Mouse (Mus musculus) T-helper 17 cell (primary cell): ENCODE results near the gene Osbpl6.
"Not testable (repeated sequence)": the region's sequence is repeated elsewhere in the genome, so short reads cannot be mapped to it uniquely, and the experiment has no call there.

Experiments
- in situ Hi-C, 2 experiments: fragments of 300-600 bp; cut with MboI, MseI; formaldehyde crosslinking; loops; 1 replicate in 1 of 2; 2 replicates in 1 of 2; pipeline ENCODE4 v1.15.1; 2025; ENCODE audit warnings: high pct_unique_total_duplicates in 2 of 2

The Osbpl6 gene

GRCm38 (mm10) chr2:76555852-76556558 lies 149.7 kb downstream of the Osbpl6 start:
- in situ Hi-C loops, result no loop called here

GRCm38 (mm10) chr2:76560146-76560545 lies 153.8 kb downstream of the Osbpl6 start:
- in situ Hi-C loops, result no loop called here

- in situ Hi-C loops, result no loop called here
Observed at GRCm38 (mm10) chr2:76563862-76564261, 157.6 kb downstream of the Osbpl6 start.

DNA sequence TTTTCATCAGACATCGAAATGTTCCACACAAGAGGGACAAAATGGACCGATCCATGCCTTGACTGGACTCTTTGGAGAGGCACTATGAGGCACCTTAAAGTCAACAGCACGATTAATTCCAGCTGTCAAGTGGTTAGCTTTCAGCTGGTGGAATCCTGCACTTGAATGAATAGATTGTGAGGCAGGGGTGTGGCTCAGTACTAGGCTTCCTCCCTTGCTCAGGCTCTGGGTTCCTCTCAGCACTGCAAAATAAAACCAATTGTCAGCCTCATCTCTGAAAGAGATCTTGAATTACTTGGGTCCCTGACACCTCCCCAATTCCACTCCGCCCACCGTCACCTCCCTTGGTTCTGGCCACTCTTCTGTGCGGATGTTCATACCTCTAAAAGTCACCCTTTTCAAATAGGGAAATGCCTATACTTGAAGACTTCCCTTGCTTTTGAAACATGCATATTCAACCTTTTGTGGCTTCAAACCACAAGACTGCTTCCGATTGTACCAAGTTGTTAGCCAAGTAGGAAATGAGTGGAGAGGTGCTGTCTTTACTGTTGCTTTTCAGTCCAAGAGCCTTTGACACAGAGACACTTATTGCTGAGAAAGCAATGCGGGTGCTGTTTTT lies 160.7 kb downstream of the Osbpl6 start:
- in situ Hi-C loops, result no loop called here

DNA sequence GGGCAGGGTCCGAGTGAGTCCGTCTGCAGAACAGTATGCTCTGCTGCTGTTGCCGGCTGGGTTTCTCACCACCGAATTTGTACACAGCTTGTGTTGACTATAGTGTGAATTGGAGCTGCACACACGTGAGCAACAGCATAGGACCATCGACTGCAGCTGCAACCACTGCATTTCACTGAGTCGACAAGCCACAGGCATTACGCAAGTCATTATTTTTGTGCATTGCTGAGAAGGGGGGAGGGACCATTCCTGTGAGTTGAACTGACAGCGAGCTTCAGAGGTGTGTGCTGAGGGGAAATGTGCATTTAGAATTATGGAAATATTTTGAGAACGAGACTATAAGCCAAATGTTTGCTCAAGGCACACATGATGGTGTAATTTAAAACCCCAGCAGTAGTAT lies 165.2 kb downstream of the Osbpl6 start:
- in situ Hi-C loops, result loop anchor here in 1 of 2 experiments (10.0 kb wide), 1 partner anchor 1673 kb away; no protein-coding TSS in a partner anchor

DNA sequence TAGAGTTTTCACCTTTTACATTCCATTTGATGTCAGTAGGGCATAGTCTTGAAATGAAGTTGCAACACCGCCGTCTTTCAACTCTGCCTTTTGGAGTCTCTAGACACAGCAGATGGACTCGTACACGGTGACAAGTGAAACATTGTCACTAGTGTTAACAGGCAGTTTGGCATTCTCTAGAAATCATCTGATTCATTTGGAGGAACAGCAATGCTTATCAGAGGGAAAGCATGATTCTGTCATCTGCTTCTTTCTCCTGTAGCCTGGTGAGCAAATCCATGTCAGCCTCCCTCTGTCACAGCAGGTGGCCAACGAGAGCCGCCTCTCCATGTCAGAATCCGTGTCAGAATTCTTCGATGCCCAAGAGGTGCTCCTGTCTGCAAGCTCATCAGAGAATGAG lies 172.6 kb downstream of the Osbpl6 start:
- in situ Hi-C loops, result loop anchor here in 1 of 2 experiments (10.0 kb wide), 1 partner anchor 1666 kb away; no protein-coding TSS in a partner anchor

DNA sequence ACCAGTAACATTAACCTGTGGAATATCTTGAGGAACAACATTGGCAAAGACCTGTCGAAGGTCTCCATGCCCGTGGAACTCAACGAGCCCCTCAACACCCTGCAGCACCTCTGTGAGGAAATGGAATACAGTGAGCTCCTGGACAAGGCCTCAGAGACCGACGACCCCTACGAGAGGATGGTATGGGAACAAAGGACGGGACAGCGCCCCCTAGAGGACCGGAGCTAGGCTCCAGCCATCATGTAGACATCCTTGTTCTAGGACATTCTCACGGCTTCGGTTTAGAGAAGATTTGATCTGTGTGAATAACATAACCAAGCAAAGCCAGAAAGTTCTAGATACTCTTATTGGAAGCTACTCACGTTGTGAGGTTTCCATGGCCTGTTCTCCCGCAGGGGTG lies 178.8 kb downstream of the Osbpl6 start:
- in situ Hi-C loops, result no loop called here

DNA sequence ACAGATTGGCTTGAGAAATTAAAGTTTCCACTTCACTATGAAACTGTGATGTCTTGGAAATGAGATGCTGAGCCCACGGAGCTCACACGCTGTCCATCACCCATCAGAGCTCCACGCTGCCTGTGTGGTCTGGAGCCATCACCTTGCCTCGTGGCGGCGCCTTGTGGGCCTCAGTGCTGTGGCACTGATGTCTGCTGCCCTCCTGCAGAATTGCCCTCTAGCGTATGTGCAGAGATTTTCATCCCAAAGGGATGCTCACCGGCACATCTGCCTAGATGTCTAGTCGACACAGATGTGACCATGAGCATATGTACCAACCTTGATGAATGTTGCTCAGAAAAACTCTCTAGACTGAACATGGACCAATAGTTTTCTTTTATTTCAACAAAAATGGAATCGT lies 180.6 kb downstream of the Osbpl6 start:
- in situ Hi-C loops, result no loop called here

DNA sequence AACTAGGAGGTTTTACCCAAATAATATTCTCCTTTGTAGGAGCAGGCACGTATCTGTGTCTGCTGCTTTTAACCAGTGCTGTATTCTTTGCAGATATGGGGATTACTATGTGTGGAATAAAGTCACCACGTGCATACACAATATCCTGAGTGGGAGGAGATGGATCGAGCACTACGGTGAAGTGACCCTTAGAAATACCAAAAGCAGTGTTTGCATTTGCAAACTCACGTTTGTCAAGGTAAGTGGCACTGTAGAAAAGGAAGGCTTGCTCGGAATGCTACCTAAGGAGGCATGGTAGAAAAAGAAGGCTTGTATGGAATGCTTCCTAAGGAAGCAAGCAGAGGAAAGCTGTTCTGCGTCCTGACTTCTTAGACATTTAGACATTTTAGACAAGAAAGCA lies 183.9 kb downstream of the Osbpl6 start:
- in situ Hi-C loops, result loop anchor here in 1 of 2 experiments (10.0 kb wide), 1 partner anchor 295 kb away; no protein-coding TSS in a partner anchor

- in situ Hi-C loops, result loop anchor here in 1 of 2 experiments (10.0 kb wide), 1 partner anchor 292 kb away; no protein-coding TSS in a partner anchor
Observed at GRCm38 (mm10) chr2:76592401-76592924, 186.2 kb downstream of the Osbpl6 start.

DNA sequence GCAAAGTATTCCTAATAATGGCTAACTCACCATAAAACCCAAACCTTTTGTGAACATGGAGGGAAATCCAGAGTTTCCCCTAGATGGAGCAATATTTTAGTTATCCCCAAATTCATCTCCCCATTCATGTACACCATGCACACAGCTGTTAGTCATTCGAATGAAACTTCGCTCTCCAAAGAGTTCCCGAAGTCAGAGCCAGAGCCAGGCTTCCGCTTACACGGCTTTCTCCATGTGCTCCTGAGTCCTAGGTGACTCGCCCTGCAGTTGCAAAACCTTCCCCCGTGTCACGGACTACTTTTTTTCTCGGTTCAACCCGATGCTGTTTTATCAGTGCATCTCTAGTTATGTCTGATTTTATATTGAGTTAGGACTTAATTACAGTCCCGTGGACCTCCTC lies 191.2 kb downstream of the Osbpl6 start:
- in situ Hi-C loops, result loop anchor here in 1 of 2 experiments (10.0 kb wide), 1 partner anchor 287 kb away; no protein-coding TSS in a partner anchor

DNA sequence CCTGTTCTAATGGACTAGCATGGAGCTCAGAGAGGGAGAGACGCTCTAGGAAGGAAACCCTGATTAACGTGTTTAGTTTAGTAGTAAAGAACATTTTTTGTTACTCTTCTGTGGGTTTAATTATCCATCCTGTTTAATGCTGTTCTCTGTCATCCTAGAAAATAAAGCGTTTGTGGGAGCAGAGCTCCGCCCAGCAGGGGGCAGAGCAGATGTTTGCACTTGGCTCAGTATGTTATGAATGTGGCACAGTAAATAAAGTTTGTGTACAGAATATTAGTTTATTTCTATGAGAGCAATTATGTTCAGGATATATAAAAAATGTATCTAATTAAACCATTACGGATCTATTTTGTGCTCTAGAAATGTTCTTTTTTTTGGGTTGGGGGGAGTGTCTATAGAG lies 192.9 kb downstream of the Osbpl6 start:
- in situ Hi-C loops, result loop anchor here in 1 of 2 experiments (10.0 kb wide), 1 partner anchor 286 kb away; no protein-coding TSS in a partner anchor

GRCm38 (mm10) chr2:76602256-76602655 lies 195.9 kb downstream of the Osbpl6 start:
- in situ Hi-C loops, result no loop called here

GRCm38 (mm10) chr2:76606704-76607103 lies 200.4 kb downstream of the Osbpl6 start:
- in situ Hi-C loops, result no loop called here

DNA sequence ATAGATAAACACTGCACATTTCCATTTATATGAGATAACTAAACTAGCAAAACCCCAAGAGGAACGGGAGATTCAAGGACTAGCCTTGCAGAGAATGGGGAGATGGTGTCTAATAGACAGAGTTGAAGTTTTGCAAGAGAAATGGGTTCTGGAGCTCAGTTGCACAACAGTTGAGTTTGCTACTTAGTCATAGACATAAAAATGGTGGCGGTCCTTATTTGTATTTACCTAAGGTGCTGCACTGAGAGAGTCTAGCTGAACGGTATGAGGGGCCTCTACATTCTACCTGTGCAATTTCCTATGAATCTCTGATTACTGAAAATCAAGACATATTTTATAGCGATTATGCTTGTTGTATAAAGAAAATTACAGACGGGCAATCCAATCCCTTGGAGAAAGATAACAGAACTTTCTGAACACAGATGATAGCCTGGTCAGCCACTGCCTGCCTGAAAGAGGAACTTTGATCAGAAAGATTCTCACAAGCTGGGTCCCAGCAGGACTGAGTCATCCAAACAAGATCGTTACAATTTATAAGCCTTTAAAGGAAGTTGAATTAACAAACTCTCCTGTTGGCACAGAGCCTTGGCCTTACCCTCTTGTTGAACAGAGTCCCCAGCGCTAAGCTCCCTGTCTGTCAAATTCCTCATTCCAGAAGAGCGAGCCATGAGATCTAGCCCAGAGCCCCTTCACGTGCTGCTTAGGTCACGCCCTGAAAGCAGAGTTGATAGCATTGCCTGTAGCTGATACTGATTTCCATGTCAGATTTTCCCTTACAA lies 204.2 kb downstream of the Osbpl6 start:
- in situ Hi-C loops, result no loop called here

- in situ Hi-C loops, result no loop called here
Observed at GRCm38 (mm10) chr2:76611996-76612395, 205.7 kb downstream of the Osbpl6 start.

DNA sequence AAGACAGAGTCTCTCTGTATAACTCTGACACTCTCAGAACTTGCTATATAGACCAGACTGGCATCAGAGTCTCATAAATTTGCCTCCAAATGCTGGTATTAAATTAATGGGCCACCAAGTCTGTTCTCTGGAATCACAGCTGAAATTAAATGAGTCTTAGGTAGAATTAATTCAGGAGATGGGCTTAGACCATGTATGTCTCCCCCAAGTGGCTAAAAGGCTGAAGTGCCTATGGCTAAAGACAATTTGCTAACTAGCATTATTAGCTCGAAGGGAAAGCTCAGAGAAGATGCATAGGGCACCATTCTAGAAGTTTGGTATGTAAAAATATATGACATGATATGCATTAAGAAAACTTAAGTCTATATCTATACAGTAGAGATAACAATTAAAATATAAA lies 211.8 kb downstream of the Osbpl6 start:
- in situ Hi-C loops, result no loop called here

GRCm38 (mm10) chr2:76620188-76620587 lies 213.9 kb downstream of the Osbpl6 start:
- in situ Hi-C loops, result no loop called here

DNA sequence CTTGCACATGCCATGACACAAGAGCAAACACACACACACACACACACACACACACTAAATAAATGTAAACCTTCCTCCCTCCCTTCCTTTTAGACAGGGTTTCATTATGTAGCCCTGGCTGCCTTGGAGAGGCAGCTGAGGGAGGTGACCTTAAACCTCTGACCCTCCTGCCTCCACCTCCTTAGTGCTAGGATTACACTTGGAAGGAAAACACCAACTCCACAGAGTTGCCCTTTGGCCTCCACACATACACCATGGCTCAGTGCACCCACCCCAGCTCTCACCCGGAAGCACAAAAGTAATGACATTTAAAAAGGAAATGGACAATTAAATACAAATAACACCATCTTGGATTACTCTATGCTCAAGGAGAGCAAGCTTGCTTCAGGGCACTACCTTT lies 215.4 kb downstream of the Osbpl6 start:
- in situ Hi-C loops, result no loop called here

DNA sequence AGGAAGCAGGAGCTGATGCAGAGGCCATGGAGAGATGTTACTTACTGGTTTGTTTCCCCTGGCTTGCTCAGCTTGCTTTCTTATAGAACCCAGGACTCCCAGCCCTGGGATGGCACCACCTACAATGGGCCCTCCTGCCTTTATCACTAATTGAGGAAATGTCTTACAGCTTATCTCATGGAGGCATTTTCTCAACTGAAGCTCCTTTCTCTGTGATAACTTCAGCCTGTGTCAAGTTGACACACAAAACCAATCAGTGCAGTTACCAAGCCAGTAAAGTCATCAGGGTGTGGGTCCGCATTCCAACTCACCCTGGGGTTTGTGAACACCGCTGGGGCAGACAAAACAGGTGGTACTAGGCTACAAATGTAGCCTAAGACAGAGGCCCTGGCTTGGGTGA lies 216.0 kb downstream of the Osbpl6 start:
- in situ Hi-C loops, result not testable (repeated sequence)

DNA sequence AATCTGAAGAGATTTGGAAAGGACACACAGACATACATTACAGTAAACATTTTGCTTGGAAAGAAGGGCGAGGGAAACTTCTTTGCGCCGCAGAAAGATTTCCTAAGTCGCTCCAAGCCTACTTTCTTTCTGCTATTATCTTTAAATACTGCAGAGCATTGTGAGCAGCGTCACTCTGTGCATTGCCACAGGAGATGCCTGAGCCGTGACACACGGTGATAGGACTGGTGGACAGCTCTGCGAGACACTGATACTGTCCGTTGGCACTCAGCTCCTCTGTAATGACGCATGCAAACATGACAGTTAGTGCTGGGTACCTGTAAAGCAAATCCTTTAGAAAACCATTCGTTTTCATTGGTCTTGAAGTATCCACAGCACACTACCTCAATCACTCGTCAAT lies 224.0 kb downstream of the Osbpl6 start:
- in situ Hi-C loops, result no loop called here

GRCm38 (mm10) chr2:76631600-76631999 lies 225.3 kb downstream of the Osbpl6 start:
- in situ Hi-C loops, result no loop called here
